Mouse (Mus musculus) brain, embryonic 14.5 days (tissue): ENCODE results near the gene Mgrn1.

ENCODE experiments used
- CTCF ChIP-seq: fragments of 200-500 bp; IDR thresholded peaks from 2 replicates; pipeline ENCODE4 v1.5.1; 2012; ENCODE audit warnings: inconsistent platforms, mild to moderate bottlenecking, moderate library complexity, borderline replicate concordance; ENCODE audit not compliant: insufficient read depth, insufficient read length; ENCODE audit errors: extremely low read depth
- POLR2A ChIP-seq: fragments of 200-500 bp; IDR thresholded peaks from 2 replicates; pipeline ENCODE4 v1.6.1; 2012; ENCODE audit warnings: mild to moderate bottlenecking, inconsistent platforms, borderline replicate concordance; ENCODE audit not compliant: poor library complexity, insufficient read depth, insufficient read length, severe bottlenecking; ENCODE audit errors: extremely low read depth

GRCm38 (mm10) chr16:4855046-4855650 is 30.9 kb upstream of the Mgrn1 start:
- TF ChIP-seq POLR2A (no peak), CTCF (no peak)
